Mouse (Mus musculus): Measurements from ENCODE around the gene Hsd17b2.

GRCm38 (mm10) chr8:117749436-117749835 lies 47.7 kb downstream of the Hsd17b2 start:
- TF ChIP-seq MAFK (IDR thresholded peaks at IDR 0.05; ENCODE audit: insufficient read depth, low read depth, low read length) (no peak), ZNF384 (IDR thresholded peaks at IDR 0.05; ENCODE audit: low read depth, low read length) (no peak), HCFC1 (IDR thresholded peaks at IDR 0.05; ENCODE audit: borderline replicate concordance, insufficient read depth, low read length) (no peak), CHD2 (IDR thresholded peaks at IDR 0.05; ENCODE audit: low read depth, low read length) (no peak)

Measured in ES-E14 (cell line).